Mouse (Mus musculus) lung, adult 18-20 months (tissue): ENCODE data around the gene Stat3.

Experiments
- DNase-seq, 2 experiments: peaks; one replicate each; pipeline ENCODE4 v3.0.0; 2022; ENCODE audit warnings: mixed read lengths in 2 of 2

The Stat3 gene

GRCm38 (mm10) chr11:100850038-100850777 lies 89.1 kb downstream of the Stat3 start, which contains the start of gene Stat5b:
Gene Stat5b (minus strand): TSS chr11:100850724.
- DNase-seq: peak; percentile 76 to 77

- DNase-seq: no peak
Observed at GRCm38 (mm10) chr11:100849456-100850037, 89.8 kb downstream of the Stat3 start.

- no peak for DNase-seq
Observed at GRCm38 (mm10) chr11:100848789-100849379, 90.5 kb downstream of the Stat3 start.

- no peak for DNase-seq
Observed at GRCm38 (mm10) chr11:100848080-100848479, 91.3 kb downstream of the Stat3 start.

- no peak for DNase-seq
Observed at GRCm38 (mm10) chr11:100847572-100847971, 91.8 kb downstream of the Stat3 start.

GRCm38 (mm10) chr11:100845793-100846192 lies 93.5 kb downstream of the Stat3 start:
- DNase-seq: peak in 1 of 2 experiments; percentile 25

- no peak for DNase-seq
Observed at GRCm38 (mm10) chr11:100844121-100844520, 95.2 kb downstream of the Stat3 start.

- DNase-seq: no peak
Observed at GRCm38 (mm10) chr11:100843070-100843669, 96.2 kb downstream of the Stat3 start.

- no peak for DNase-seq
Observed at GRCm38 (mm10) chr11:100842025-100842424, 97.3 kb downstream of the Stat3 start.

GRCm38 (mm10) chr11:100840866-100841265 lies 98.5 kb downstream of the Stat3 start:
- peak; percentile 45 to 58 for DNase-seq

- no peak for DNase-seq
Observed at GRCm38 (mm10) chr11:100839523-100839922, 99.8 kb downstream of the Stat3 start.

GRCm38 (mm10) chr11:100838894-100839293 lies 100.4 kb downstream of the Stat3 start:
- DNase-seq: no peak

GRCm38 (mm10) chr11:100836923-100837702 lies 102.2 kb downstream of the Stat3 start:
- no peak for DNase-seq
